Mouse (Mus musculus) right cerebral cortex, postnatal 4 days (tissue): ENCODE results near the gene Nup93.

Source experiments
- DNase-seq: peaks from one replicate; pipeline ENCODE4 v3.0.0-alpha.2; 2022

The Nup93 gene

DNA sequence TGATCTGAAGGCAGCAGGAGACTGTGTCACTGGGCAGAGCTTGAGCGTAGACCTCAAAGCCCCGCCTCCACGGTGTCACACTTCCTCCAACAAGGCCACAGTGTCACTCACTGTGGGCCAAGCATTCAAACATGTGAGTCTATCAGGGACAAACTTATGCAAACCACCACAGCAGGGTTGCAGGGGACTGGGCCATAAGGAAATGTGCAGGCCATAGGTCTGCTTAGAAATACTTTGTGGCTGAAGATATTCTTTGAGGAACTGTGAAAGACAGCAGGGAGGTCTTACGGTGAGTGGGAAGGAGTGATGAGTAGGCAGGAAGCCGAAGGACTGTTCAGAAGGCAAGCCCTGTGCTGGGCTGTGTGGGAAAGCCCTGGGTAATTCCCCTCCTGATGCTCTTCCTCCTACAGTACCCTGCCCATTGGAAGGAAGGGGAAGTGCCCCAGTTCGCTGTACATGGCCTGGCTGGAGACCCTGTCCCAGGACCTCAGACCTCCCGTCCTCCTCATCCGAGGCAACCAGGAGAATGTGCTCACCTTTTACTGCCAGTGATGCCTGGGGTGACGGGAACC, 151.1 kb downstream of the Nup93 start:
- DNase-seq, result no peak
